Comparison of ENCODE assay signal across 8 mouse cellular contexts in the genomic region with DNA sequence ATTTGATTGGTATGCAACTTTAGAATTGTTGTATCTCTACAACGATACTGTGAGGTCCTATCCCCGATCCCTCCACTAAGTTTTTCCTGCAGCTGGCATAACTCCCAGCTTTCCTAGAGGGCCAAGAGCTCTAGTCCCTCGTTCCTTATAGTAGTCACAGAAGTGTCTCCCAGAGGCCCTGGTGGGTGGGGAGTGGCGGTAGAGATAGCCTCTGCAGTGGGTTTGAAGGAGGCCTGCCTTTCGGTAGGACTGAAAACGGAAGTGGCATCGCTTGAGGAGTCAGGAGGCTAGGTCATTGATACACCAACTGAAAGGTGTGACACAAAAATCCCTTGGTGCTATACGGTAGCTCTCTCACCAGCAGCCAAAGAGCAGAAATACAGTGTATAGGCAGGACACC. TPM values are rescaled to one million over a fixed set of nuclear protein-coding genes. Genes with fewer than 3 reads are reported as not detected.
DNase-seq lines count a peak whose midpoint lies in the region; ATAC-seq lines count a peak whose summit lies in the region.
"Had no signal": no experiment of that assay in that cellular context is flagged by ENCODE, and none has a peak within 500 bp of the region (broad histone marks: within the 10 kb centered on the region; RNA-seq: fewer than 3 reads in every experiment).

No protein-coding gene starts in this region.

- no peak overlapping the region for H3K27ac ChIP-seq in neural tube, embryonic 11.5 days (ENCODE audit: low read depth, low read length)
- no peak overlapping the region for H3K27ac ChIP-seq in forebrain, embryonic 13.5 days
- H3K27ac ChIP-seq in liver, embryonic 12.5 days, result peak overlapping the region; percentile 50; the same call in 1 of the 2 replicates

- H3K4me2 ChIP-seq in neural tube, embryonic 11.5 days (ENCODE audit: low read depth), result peak overlapping the region; percentile 46
- H3K4me2 ChIP-seq in forebrain, embryonic 13.5 days, result peak overlapping the region; percentile 86
- H3K4me2 ChIP-seq in liver, embryonic 12.5 days, result peak overlapping the region; percentile 99

- no peaks in the 10 kb centered on the region for H3K9me3 ChIP-seq in neural tube, embryonic 11.5 days (ENCODE audit: control insufficient read depth, low read length)
- H3K9me3 ChIP-seq in forebrain, embryonic 13.5 days (replicated peaks), result no peaks in the 10 kb centered on the region
- no peaks in the 10 kb centered on the region for H3K9me3 ChIP-seq in liver, embryonic 12.5 days (replicated peaks)

- DNase-seq in neural tube, embryonic 11.5 days (ENCODE audit: low spot score), result no peak
- DNase-seq in neural tube, embryonic 10.5 days (ENCODE audit: extremely low spot score, low spot score), result no peak
- DNase-seq in spleen, postnatal 36 days (ENCODE audit: low spot score in 2 of 2), result peak; percentile 74 to 79
- no peak for DNase-seq in left cerebral cortex, postnatal 36 days (ENCODE audit: low spot score in 2 of 2)
- no peak for DNase-seq in cerebellum, adult 11 months

- H3K9ac ChIP-seq in neural tube, embryonic 11.5 days (ENCODE audit: low read length), result peak overlapping the region; percentile 35; the same call in 1 of the 2 replicates
- H3K9ac ChIP-seq in forebrain, embryonic 13.5 days, result peak overlapping the region; percentile 45
- H3K9ac ChIP-seq in liver, embryonic 12.5 days, result peak overlapping the region; percentile 68

- 51% methylated on average over 8 of the region's 8 CpGs for WGBS in neural tube, embryonic 11.5 days
- WGBS in forebrain, embryonic 13.5 days, result 53% methylated on average over 8 of the region's 8 CpGs
- WGBS in liver, embryonic 12.5 days (ENCODE audit: insufficient replicate concordance), result 17% methylated on average over 8 of the region's 8 CpGs

- H3K4me3 ChIP-seq in neural tube, embryonic 11.5 days (ENCODE audit: low read depth, low read length), result peak overlapping the region; percentile 74; the same call in 1 of the 2 replicates
- peak overlapping the region; percentile 76 for H3K4me3 ChIP-seq in forebrain, embryonic 13.5 days
- H3K4me3 ChIP-seq in liver, embryonic 12.5 days, result peak overlapping the region; percentile 76

- ATAC-seq in neural tube, embryonic 11.5 days (ENCODE audit: insufficient read depth, low FRiP score, low TSS enrichment), result no peak
- ATAC-seq in forebrain, embryonic 13.5 days, result no peak
- ATAC-seq in liver, embryonic 12.5 days, result no peak

- no peaks in the 10 kb centered on the region for H3K36me3 ChIP-seq in neural tube, embryonic 11.5 days (ENCODE audit: control insufficient read depth, insufficient read depth, low read length)
- H3K36me3 ChIP-seq in forebrain, embryonic 13.5 days (ENCODE audit: poor library complexity, severe bottlenecking), result no peaks in the 10 kb centered on the region
- no peaks in the 10 kb centered on the region for H3K36me3 ChIP-seq in liver, embryonic 12.5 days

- intact Hi-C loops in left cerebral cortex, postnatal 36 days (cut with DNase I), result loop anchor here (2.0 to 5.0 kb wide), 3 partner anchors 36 to 126 kb away; a partner anchor contains a TSS

- no peaks in the 10 kb centered on the region; the same call in 1 of the 2 replicates for H3K27me3 ChIP-seq in neural tube, embryonic 11.5 days (ENCODE audit: control insufficient read depth, insufficient read depth, low read length)
- peaks cover 7% of the 10 kb centered on the region; the same call in 1 of the 2 replicates for H3K27me3 ChIP-seq in forebrain, embryonic 13.5 days
- peaks cover 8% of the 10 kb centered on the region; the same call in 1 of the 2 replicates for H3K27me3 ChIP-seq in liver, embryonic 12.5 days (replicated peaks)

- H3K4me1 ChIP-seq in neural tube, embryonic 11.5 days (ENCODE audit: control insufficient read depth, insufficient read depth, low read length), result peaks cover 7% of the 10 kb centered on the region
- peaks cover 29% of the 10 kb centered on the region for H3K4me1 ChIP-seq in forebrain, embryonic 13.5 days
- H3K4me1 ChIP-seq in liver, embryonic 12.5 days, result peaks cover 48% of the 10 kb centered on the region

RNA-seq across cellular contexts. Expression of a gene that starts 0.8 kb away (rescaled TPM):
- polyA plus RNA-seq in neural tube, embryonic 11.5 days (2014; fragmentation: Nextera tagmentation; extraction: Ambion mirVana), result 30.5 and 31.3 TPM in 2 replicates
- polyA plus RNA-seq in forebrain, embryonic 13.5 days (2015; fragmentation: Nextera tagmentation; extraction: Ambion mirVana), result 18.2 and 19.9 TPM in 2 replicates
- 29.2 and 30.8 TPM in 2 replicates for polyA plus RNA-seq in liver, embryonic 12.5 days (2016; fragmentation: Nextera tagmentation; extraction: Ambion mirVana)
- 10 to 100 TPM; 57.0 to 62.5 TPM for total RNA-seq in left cerebral cortex, postnatal 36 days (2021)

RNA-seq across cellular contexts. Expression of a gene that starts 27.5 kb away (rescaled TPM):
- polyA plus RNA-seq in neural tube, embryonic 11.5 days (2014; fragmentation: Nextera tagmentation; extraction: Ambion mirVana), result 0.38 and 0.52 TPM in 2 replicates
- polyA plus RNA-seq in forebrain, embryonic 13.5 days (2015; fragmentation: Nextera tagmentation; extraction: Ambion mirVana), result 1.4 and 1.8 TPM in 2 replicates
- polyA plus RNA-seq in liver, embryonic 12.5 days (2016; fragmentation: Nextera tagmentation; extraction: Ambion mirVana), result not detected in 2 replicates
- 1 to 10 TPM in 1 of 2 experiments, under 1 TPM in 1; 0.84 to 1.5 TPM for total RNA-seq in left cerebral cortex, postnatal 36 days (2021)
- total RNA-seq: hematopoietic stem cell, adult 5-6 weeks had no signal

Comparison
In these comparisons a context has a peak if more than half of its experiments do, and no peak if none do; other contexts are left out.
1. DNase-seq: peak in spleen, postnatal 36 days (2 of 2); none in neural tube, embryonic 11.5 days (single experiment), neural tube, embryonic 10.5 days (single experiment), left cerebral cortex, postnatal 36 days (0 of 2) and cerebellum, adult 11 months (single experiment).
2. H3K4me2 ChIP-seq: peak in every context shown above with its lines; median percentile 99 in liver, embryonic 12.5 days; 86 in forebrain, embryonic 13.5 days; 46 in neural tube, embryonic 11.5 days.
3. Peak in every context shown above with its lines, with median percentiles within 50 percentile points of each other: H3K4me3 ChIP-seq and H3K9ac ChIP-seq.